Mouse (Mus musculus): ENCODE measurements at regions not wholly inside any gene's neighbourhood (a gene's known extent, or its start where the extent isn't known, plus 50 kb on each side); places are given as distances from the start of the nearest gene placed in this dataset.
A peak's percentile ranks its signal among the peaks of the same experiment; 100 is the strongest.

GRCm38 (mm10) chr13:16720090-16720489 is 708.4 kb downstream of the Inhba start:
- no peak for ATAC-seq (replicated peaks; ENCODE audit: low FRiP score, poor library complexity, severe bottlenecking)

GRCm38 (mm10) chr13:16725350-16725749 is 713.7 kb downstream of the Inhba start:
- ATAC-seq (replicated peaks; ENCODE audit: low FRiP score, poor library complexity, severe bottlenecking), result no peak

- no peak for ATAC-seq (replicated peaks; ENCODE audit: low FRiP score, poor library complexity, severe bottlenecking)
Observed at GRCm38 (mm10) chr13:16738313-16738712, 726.7 kb downstream of the Inhba start.

GRCm38 (mm10) chr13:16739563-16739962 is 727.9 kb downstream of the Inhba start:
- no peak for ATAC-seq (replicated peaks; ENCODE audit: low FRiP score, poor library complexity, severe bottlenecking)

- ATAC-seq (replicated peaks; ENCODE audit: low FRiP score, poor library complexity, severe bottlenecking), result no peak
Observed at GRCm38 (mm10) chr13:16744237-16744636, 732.6 kb downstream of the Inhba start.

- no peak for ATAC-seq (replicated peaks; ENCODE audit: low FRiP score, poor library complexity, severe bottlenecking)
Observed at GRCm38 (mm10) chr13:16745644-16746043, 734.0 kb downstream of the Inhba start.

- no peak for ATAC-seq (replicated peaks; ENCODE audit: low FRiP score, poor library complexity, severe bottlenecking)
Observed at GRCm38 (mm10) chr13:16746451-16746850, 734.8 kb downstream of the Inhba start.

GRCm38 (mm10) chr13:16756264-16756663 is 744.6 kb downstream of the Inhba start:
- no peak for ATAC-seq (replicated peaks; ENCODE audit: low FRiP score, poor library complexity, severe bottlenecking)

- ATAC-seq (replicated peaks; ENCODE audit: low FRiP score, poor library complexity, severe bottlenecking), result no peak
Observed at GRCm38 (mm10) chr13:16760045-16760444, 748.4 kb downstream of the Inhba start.

- no peak for ATAC-seq (replicated peaks; ENCODE audit: low FRiP score, poor library complexity, severe bottlenecking)
Observed at GRCm38 (mm10) chr13:16761415-16761814, 749.8 kb downstream of the Inhba start.

- ATAC-seq (replicated peaks; ENCODE audit: low FRiP score, poor library complexity, severe bottlenecking), result no peak
Observed at GRCm38 (mm10) chr13:16762326-16762725, 750.7 kb downstream of the Inhba start.

GRCm38 (mm10) chr13:16762727-16763512 is 751.3 kb downstream of the Inhba start:
- ATAC-seq (replicated peaks; ENCODE audit: low FRiP score, poor library complexity, severe bottlenecking), result no peak

GRCm38 (mm10) chr13:16763746-16764145 is 752.1 kb downstream of the Inhba start:
- peak; percentile 78 for ATAC-seq (replicated peaks; ENCODE audit: low FRiP score, poor library complexity, severe bottlenecking)

- ATAC-seq (replicated peaks; ENCODE audit: low FRiP score, poor library complexity, severe bottlenecking), result no peak
Observed at GRCm38 (mm10) chr13:16769409-16769808, 757.8 kb downstream of the Inhba start.

GRCm38 (mm10) chr13:16769848-16770422 is 758.3 kb downstream of the Inhba start:
- no peak for ATAC-seq (replicated peaks; ENCODE audit: low FRiP score, poor library complexity, severe bottlenecking)

GRCm38 (mm10) chr13:16771845-16772244 is 760.2 kb downstream of the Inhba start:
- no peak for ATAC-seq (replicated peaks; ENCODE audit: low FRiP score, poor library complexity, severe bottlenecking)

- no peak for ATAC-seq (replicated peaks; ENCODE audit: low FRiP score, poor library complexity, severe bottlenecking)
Observed at GRCm38 (mm10) chr13:16805560-16805959, 793.9 kb downstream of the Inhba start.

All from erythroid progenitor cell, adult 5-6 weeks (primary cell).